Mouse (Mus musculus): ENCODE results near the gene Nop58.

- TF ChIP-seq GATA1 (IDR thresholded peaks at IDR 0.05; ENCODE audit: borderline replicate concordance, low read length) (no peak), FLI1 (IDR thresholded peaks at IDR 0.05; ENCODE audit: low read length) (no peak)
These were observed 13.0 kb downstream of the Nop58 start for GRCm38 (mm10) chr1:59697751-59698150.

Measured in megakaryocyte, embryonic 14.5 days (primary cell).